Comparison of ENCODE assay signal across 7 mouse cellular contexts in the genomic region with DNA sequence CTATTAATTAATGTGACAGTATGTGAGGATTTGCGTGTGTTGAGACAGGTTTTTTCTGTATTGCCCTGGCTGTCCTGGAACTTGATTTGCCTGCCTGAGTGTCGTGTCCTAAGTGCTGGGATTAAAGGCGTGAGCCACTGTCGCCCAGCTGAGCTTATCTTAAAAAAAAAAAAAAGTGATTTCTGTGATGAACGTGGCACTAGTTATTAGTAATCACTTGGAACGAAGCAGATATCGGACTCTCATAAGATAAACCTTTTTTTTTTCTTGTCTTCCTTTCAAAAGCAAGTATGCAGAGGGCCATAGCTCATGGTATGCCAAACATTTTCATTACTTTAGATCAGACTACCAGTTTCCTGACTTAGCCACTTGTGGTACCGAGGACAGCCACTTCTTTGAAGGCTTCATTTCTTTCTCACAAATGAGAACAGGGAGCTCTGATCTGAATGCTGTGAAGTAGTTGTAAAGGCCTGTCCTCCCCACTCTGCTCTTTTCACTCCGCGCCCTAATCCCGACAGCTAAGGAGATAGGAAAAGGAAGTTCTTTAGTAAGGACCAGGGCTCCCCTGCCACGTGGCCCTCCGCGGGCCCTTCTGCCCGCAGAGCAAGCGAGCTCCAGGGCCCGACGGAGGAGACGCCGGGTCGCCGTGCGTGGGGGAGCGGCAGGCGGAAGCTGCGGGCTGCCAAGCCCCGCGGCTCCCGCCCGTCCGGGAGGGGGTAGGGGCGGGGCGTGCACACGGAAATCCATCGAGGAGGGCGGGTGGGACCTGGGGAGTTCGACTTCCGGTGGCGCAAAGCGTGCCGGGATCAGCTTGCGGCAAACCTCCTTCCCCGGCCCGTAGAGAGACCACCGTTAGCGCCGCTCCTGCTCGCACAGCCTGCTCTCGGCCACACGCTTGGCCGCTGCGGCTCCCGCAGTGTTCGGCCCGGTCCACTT. TPM values are rescaled to one million over a fixed set of nuclear protein-coding genes. Genes with fewer than 3 reads are reported as not detected.
A peak's percentile ranks its signal among the peaks of the same experiment; 100 is the strongest.
DNase-seq lines count a peak whose midpoint lies in the region.

Dr1 (plus strand) TSS at position 771 of the 936 bp plus-strand sequence.

- intact Hi-C loops in left cerebral cortex, postnatal 14 days (cut with DNase I), result loop anchor here (2.0 kb wide), 1 partner anchor 44 kb away; the partner anchor contains the start of gene Pigg

- peak; percentile 92 to 96 for DNase-seq in adrenal gland, adult (ENCODE audit: inconsistent age in 2 of 2, low spot score in 1 of 2)
- peak; percentile 93 for DNase-seq in embryo, embryonic 10 days (ENCODE audit: low spot score)
- DNase-seq in gastrocnemius, postnatal 10 days, result peak; percentile 85
- DNase-seq in induced T-regulatory cell, adult 2 months (ENCODE audit: low read depth), result peak; percentile 94
- DNase-seq in left cerebral cortex, postnatal 14 days (ENCODE audit: low spot score in 2 of 2), result peak; percentile 78 to 85
- DNase-seq in mesoderm, embryonic 11.5 days (ENCODE audit: low read depth, low spot score), result peak; percentile 91
- peak; percentile 85 for DNase-seq in right cerebral cortex, postnatal 4 days

RNA-seq across cellular contexts. Expression of gene Dr1, which starts in this region (rescaled TPM):
- 10 to 100 TPM; 21.5 to 23.2 TPM for total RNA-seq in gastrocnemius, postnatal 10 days (2021)
- 10 to 100 TPM; 38.5 to 39.7 TPM for total RNA-seq in left cerebral cortex, postnatal 14 days (2021)

Comparison
In these comparisons a context has a peak if more than half of its experiments do, and no peak if none do; other contexts are left out.
1. Peak in every context shown above with its lines: DNase-seq.